Mouse (Mus musculus): ENCODE measurements around the gene Adamts17.
A peak's percentile ranks its signal among the peaks of the same experiment; 100 is the strongest.

Adamts17 gene

GRCm38 (mm10) chr7:66846582-66846981 is 7.0 kb downstream of the Adamts17 start:
- DNase-seq (ENCODE audit: low read depth) = no peak

DNA sequence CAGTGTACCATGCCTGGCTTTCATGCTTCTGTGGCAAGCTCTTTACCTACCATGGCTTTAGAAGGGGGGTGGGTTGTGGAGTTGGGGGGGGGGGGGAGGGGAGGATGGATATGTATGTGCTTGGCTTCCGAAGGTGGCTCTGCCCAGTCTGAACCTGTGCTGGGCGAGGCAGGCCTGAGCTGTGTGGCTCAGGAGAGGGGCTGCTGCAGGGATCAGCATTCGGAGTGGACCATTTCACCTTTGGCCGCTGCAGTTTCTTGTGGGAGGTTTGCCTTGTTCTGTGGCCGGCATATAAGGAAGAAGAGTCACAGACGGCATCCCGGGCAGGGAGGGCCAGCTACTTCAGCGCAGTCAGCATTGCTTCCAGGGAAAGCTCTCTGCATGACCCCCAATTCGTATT is 7.8 kb downstream of the Adamts17 start:
- no peak for DNase-seq (ENCODE audit: low read depth)

GRCm38 (mm10) chr7:66849316-66849715 is 9.8 kb downstream of the Adamts17 start:
- no peak for DNase-seq (ENCODE audit: low read depth)

- DNase-seq (ENCODE audit: low read depth) = no peak
These were observed 12.6 kb downstream of the Adamts17 start for GRCm38 (mm10) chr7:66852164-66852563.

GRCm38 (mm10) chr7:66857610-66858009 is 18.1 kb downstream of the Adamts17 start:
- no peak for DNase-seq (ENCODE audit: low read depth)

DNA sequence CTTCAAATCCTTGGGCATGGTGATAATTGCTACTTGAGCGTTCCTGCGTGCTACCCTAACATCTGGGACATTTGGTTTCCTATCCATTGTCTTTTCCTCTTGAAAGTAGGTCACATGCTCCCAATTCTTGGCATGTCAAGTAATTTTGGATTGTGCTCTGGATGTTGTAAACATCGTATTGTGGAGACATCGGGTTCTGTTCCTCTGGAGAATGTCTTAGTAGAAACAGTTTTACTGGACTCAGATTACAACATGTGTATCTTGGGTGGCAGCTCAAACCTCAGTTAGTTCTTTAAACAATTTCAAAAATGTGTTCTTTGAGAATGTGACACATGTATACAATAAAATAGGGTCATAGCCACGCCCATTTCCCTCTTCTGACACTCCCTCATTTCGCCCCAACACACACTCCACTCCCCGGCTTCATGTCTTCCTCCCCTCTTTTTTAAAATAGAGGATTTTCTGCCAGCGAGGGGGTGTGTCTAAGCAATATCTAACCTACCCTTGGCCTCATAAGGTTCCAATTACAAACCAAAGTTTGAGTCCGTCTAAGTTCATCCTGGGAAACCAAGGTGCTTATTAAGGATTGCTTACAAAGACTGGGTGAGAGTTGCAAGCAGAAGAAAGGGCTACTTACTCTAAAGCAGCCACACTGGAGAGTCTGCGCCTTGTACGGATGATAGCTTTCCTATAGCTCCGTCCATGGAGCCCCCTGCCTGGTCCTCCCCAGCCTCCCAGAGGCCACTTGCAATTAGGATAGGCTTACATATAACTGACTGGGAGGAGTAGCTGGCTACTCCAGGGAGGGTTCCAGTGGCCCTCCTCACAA is 18.9 kb downstream of the Adamts17 start:
- no peak for DNase-seq (ENCODE audit: low read depth)

GRCm38 (mm10) chr7:66859220-66859619 is 19.7 kb downstream of the Adamts17 start:
- no peak for DNase-seq (ENCODE audit: low read depth)

DNA sequence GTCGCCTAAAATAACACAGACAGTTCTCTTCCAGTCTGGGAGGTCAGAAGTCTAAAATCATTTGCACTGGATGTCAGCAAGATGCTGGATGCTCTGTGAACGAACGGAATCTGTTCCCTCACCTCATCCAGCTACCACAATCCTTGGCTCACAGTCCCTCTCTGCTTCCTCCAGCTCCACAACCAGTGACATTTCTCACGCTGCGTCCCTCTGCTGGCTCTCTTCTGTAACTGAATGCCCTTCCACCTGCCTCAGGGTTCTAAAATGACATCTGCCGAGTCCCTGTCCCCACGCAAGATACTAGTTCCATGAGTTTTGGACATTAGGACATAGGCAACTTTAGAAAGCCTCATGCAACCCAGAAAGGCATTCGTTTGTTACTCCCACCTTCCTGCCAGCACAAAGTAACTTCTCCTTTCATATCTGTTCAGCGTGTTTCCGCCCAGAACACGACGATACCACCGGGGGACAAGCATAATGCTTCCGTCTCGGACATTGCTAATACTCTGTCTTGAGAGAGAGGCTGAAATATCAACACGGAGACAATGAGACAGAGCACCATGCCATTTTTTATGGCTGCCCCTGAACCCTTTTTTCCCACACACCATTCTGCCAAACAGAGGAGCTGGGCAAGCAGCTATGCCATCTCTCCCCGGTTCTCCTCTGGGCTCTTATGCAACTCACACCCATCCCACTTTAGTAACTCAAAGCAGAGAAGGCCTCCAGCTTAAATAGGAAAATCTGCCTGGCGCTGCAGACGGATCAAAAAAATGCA is 27.6 kb downstream of the Adamts17 start:
- no peak for DNase-seq (ENCODE audit: low read depth)

- no peak for DNase-seq (ENCODE audit: low read depth)
These were observed 28.4 kb downstream of the Adamts17 start for GRCm38 (mm10) chr7:66867719-66868501.

DNA sequence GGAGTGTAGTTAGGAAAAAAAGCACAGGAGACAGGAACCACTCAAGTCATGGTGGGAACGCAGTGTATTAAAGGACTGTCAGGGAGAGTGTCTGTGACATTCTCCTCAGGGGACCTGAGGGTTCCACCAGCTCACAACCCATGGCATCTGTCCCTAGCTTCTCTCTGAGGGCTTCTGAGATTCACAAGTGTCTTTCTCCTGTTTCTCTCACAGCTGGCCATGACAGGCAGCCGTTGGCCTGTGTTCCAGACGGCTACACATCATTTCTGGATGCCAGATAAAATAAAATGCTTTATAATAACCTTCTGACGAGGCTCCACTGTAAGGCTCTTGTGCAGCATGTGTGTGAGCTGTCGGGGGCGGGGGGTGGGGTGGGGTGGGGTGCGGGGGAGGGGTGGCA is 32.0 kb downstream of the Adamts17 start:
- DNase-seq (ENCODE audit: low read depth) = no peak

- DNase-seq (ENCODE audit: low read depth) = no peak
These were observed 32.5 kb downstream of the Adamts17 start for GRCm38 (mm10) chr7:66871940-66872511.

DNA sequence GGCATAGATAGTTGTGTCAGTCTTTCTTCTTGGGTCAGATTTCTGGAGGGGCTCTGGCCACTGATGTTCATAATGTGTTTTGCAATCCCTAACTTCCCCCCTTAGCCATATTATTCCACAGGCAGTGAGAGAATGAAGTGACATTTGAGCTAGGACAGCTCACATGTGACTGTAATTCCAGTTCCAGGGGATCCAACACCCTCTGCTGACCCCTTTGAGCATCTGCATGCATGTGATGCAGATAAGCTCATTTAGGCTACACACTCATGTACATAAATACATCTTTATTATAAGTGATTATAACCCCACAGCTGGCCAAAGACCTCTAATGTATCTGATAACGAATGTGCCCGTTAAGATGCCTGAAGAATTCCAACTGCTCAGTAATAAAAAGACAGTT is 33.7 kb downstream of the Adamts17 start:
- no peak for DNase-seq (ENCODE audit: low read depth)

DNA sequence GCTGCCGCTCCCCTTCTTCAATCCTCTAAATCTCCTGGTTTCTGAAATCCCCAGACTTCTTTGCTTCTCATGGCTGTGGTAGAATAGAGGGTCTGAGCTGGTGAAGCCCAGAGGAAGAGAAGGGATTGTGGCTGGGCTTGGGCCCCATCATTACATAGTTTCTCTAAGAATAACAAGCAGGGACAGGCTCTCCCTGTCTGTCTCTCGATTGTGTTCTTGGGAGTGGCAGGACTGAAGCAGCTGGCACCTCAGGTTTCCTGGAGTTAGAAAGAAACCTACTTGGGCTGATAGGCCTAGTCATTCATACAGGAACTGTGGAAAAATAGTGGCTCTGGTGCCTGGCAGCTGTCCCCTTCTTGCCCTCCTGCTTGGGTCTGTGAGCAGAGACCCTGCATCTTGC is 51.9 kb downstream of the Adamts17 start:
- no peak for DNase-seq (ENCODE audit: low read depth)

- no peak for DNase-seq (ENCODE audit: low read depth)
These were observed 52.6 kb downstream of the Adamts17 start for GRCm38 (mm10) chr7:66892096-66892495.

DNA sequence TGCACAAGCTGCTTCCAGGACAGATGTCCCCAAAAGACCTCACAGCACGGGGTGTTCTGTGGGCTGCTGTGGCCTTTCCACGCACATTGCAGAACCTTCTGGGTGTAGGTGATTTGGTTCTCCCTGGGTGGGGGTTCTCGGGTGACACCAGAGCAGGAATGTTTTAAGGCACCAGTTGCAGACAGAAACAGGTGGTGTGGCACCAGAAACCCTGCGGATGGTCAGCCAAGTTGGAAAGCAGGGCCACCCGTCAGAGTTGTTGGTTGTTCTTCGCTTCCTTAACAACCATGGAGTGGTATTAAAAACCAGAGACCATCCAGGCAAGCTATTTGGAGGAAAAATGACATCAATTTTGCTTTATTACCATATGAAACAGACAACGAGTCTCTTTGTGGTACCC is 62.8 kb downstream of the Adamts17 start:
- no peak for DNase-seq (ENCODE audit: low read depth)

GRCm38 (mm10) chr7:66903014-66903413 is 63.5 kb downstream of the Adamts17 start:
- no peak for DNase-seq (ENCODE audit: low read depth)

DNA sequence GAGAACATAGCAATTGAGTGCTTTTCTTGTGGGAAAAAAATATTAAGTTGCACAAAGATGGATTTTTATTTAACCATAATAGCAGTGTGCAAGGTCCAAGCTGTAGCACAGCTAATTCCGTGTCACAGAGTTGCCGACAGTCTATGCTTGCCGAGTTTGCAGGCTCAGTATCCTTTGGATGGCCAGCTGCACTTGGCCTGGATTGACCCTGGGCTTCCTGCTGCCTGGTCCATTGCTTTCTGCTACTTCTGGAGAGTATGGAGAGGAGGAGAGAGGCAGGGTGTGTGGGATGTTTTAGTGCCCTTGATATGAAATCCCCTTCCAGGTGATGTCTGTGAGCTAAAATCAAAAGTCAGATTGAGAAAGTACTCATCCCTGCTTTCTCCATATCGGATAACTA is 66.4 kb downstream of the Adamts17 start:
- no peak for DNase-seq (ENCODE audit: low read depth)

DNA sequence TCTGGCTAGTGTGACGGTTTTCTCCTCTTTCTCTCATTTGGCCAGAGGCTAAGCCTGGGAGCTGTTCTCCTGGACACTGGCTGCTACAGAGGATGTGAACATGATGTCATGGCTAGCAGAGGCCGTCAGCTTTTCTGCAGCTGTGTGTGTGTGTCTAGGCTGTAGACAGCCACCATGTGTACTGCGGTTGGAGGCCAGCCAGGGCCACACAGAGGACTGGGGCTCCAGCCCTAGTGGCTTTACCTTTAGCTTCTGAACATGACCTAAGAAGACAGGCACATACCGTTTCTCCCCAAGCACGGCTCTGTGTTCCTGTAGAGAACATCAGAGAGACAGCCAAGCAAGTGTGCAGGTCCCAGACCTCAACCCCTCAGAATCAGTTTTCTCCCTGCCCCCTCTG is 73.3 kb downstream of the Adamts17 start:
- DNase-seq (ENCODE audit: low read depth) = no peak

DNA sequence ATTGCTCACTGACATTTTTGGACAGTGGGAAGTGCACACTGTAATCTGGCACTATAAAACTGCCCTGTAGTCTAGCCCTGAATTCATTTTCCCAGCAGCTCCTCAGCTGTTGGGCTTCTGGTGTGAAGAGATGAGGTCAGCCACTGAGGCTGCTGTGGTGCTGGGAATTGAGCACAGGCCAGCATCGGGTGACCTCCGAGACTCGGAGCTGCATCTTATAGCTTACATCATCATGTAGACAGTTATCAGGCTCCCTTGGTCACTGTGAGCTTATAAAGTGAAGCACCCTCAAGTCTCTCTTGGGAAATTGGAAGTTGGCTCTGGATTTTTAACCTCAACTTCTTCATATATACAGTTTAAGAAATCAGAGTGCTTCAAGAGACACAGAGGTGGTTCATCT is 84.1 kb downstream of the Adamts17 start:
- DNase-seq (ENCODE audit: low read depth) = no peak

GRCm38 (mm10) chr7:66924104-66924503 is 84.6 kb downstream of the Adamts17 start:
- no peak for DNase-seq (ENCODE audit: low read depth)

GRCm38 (mm10) chr7:66929263-66929662 is 89.7 kb downstream of the Adamts17 start:
- peak; percentile 63 for DNase-seq (ENCODE audit: low read depth)

DNA sequence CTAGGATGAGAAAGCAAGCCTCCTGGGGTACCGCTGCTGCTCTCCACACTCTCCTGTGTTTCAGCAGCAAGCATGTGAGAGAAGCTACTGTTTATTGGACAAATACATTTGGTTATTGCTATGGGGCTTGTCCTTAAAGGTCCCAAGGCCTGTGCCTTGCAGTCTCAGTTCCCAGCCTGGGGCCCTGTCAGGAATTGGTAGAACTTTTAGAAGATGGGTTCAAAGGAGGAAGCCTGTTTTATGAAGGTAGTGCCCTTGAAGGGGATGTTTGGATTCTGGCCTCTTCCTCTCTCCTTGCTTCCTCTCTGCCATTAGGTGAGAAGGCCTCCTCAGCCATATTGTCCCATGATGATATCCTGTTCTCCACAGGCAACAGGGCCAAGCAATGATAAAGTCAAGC is 91.8 kb downstream of the Adamts17 start:
- DNase-seq (ENCODE audit: low read depth) = no peak

All from fibroblast of lung, adult 2 months (primary cell).